Mouse (Mus musculus): ENCODE results near the gene Gtf2i. TPM values are rescaled to one million over a fixed set of nuclear protein-coding genes. Genes with fewer than 3 reads are reported as not detected.
"Not testable (repeated sequence)": the region's sequence is repeated elsewhere in the genome, so short reads cannot be mapped to it uniquely, and the experiment has no call there.

The Gtf2i gene
- polyA plus RNA-seq, 1 experiment from 2014 or later = 132 TPM

- 46% methylated on average over 2 of the region's 2 CpGs for WGBS
- not testable (repeated sequence) for ATAC-seq (ENCODE audit: insufficient number of reproducible peaks, insufficient read depth, low FRiP score, low read depth); H3K27me3 ChIP-seq (ENCODE audit: control insufficient read depth, insufficient read depth, low read length)
Measured at GRCm38 (mm10) chr5:134337012-134337411, 22.5 kb upstream of the Gtf2i start.

GRCm38 (mm10) chr5:134332743-134333142 lies 18.2 kb upstream of the Gtf2i start:
- 74% methylated on average over 8 of the region's 8 CpGs for WGBS
- no peak overlapping the region for H3K9ac ChIP-seq (ENCODE audit: low read length)
- ATAC-seq (ENCODE audit: insufficient number of reproducible peaks, insufficient read depth, low FRiP score, low read depth) = no peak

More at GRCm38 (mm10) chr5:134337012-134337411, 22.5 kb upstream of the Gtf2i start:
- not testable (repeated sequence) for H3K9ac ChIP-seq (ENCODE audit: low read length); H3K4me2 ChIP-seq (ENCODE audit: low read length); H3K9me3 ChIP-seq (ENCODE audit: control insufficient read depth, low read length); H3K27ac ChIP-seq (replicated peaks in 1 of 2; ENCODE audit: control insufficient read depth in 1 of 2, insufficient read depth in 1 of 2, low read depth in 2 of 2, low read length in 2 of 2); H3K36me3 ChIP-seq (ENCODE audit: control insufficient read depth, insufficient read depth, low read length); H3K4me3 ChIP-seq (ENCODE audit: control insufficient read depth in 1 of 2, insufficient read depth in 1 of 2, low read depth in 1 of 2, low read length in 2 of 2); H3K4me1 ChIP-seq (ENCODE audit: control insufficient read depth in 2 of 2, insufficient read depth in 2 of 2, low read length in 2 of 2)

GRCm38 (mm10) chr5:134330082-134330481 lies 15.5 kb upstream of the Gtf2i start:
- H3K4me2 ChIP-seq (ENCODE audit: low read length) = no peak overlapping the region
- WGBS = 91% methylated on average over 2 of the region's 2 CpGs
- no peak for ATAC-seq (ENCODE audit: insufficient number of reproducible peaks, insufficient read depth, low FRiP score, low read depth)
- no peak overlapping the region for H3K9ac ChIP-seq (ENCODE audit: low read length)
- no peaks in the 10 kb centered on the region for H3K27me3 ChIP-seq (ENCODE audit: control insufficient read depth, insufficient read depth, low read length)
- no peaks in the 10 kb centered on the region for H3K9me3 ChIP-seq (ENCODE audit: control insufficient read depth, low read length)
- no peaks in the 10 kb centered on the region for H3K36me3 ChIP-seq (ENCODE audit: control insufficient read depth, insufficient read depth, low read length)
- peaks cover 5 to 8% of the 10 kb centered on the region in 2 experiments; a peak in 3 of 4 replicates for H3K4me1 ChIP-seq (ENCODE audit: control insufficient read depth in 2 of 2, insufficient read depth in 2 of 2, low read length in 2 of 2)
- no peak overlapping the region for H3K27ac ChIP-seq (replicated peaks in 1 of 2; ENCODE audit: control insufficient read depth in 1 of 2, insufficient read depth in 1 of 2, low read depth in 2 of 2, low read length in 2 of 2)
- no peak overlapping the region for H3K4me3 ChIP-seq (ENCODE audit: control insufficient read depth in 1 of 2, insufficient read depth in 1 of 2, low read depth in 1 of 2, low read length in 2 of 2)

More at GRCm38 (mm10) chr5:134332743-134333142, 18.2 kb upstream of the Gtf2i start:
- Histone ChIP-seq H3K4me3 (ENCODE audit: control insufficient read depth in 1 of 2, insufficient read depth in 1 of 2, low read depth in 1 of 2, low read length in 2 of 2) (no peak overlapping the region), H3K27ac (replicated peaks in 1 of 2; ENCODE audit: control insufficient read depth in 1 of 2, insufficient read depth in 1 of 2, low read depth in 2 of 2, low read length in 2 of 2) (no peak overlapping the region), H3K27me3 (ENCODE audit: control insufficient read depth, insufficient read depth, low read length) (no peaks in the 10 kb centered on the region), H3K4me1 (ENCODE audit: control insufficient read depth in 2 of 2, insufficient read depth in 2 of 2, low read length in 2 of 2) (no peaks in the 10 kb centered on the region), H3K36me3 (ENCODE audit: control insufficient read depth, insufficient read depth, low read length) (no peaks in the 10 kb centered on the region), H3K4me2 (ENCODE audit: low read length) (no peak overlapping the region), H3K9me3 (ENCODE audit: control insufficient read depth, low read length) (no peaks in the 10 kb centered on the region)

- H3K4me1 ChIP-seq (ENCODE audit: control insufficient read depth in 2 of 2, insufficient read depth in 2 of 2, low read length in 2 of 2) = peaks cover 5 to 8% of the 10 kb centered on the region in 2 experiments; a peak in 3 of 4 replicates
- H3K4me3 ChIP-seq (ENCODE audit: control insufficient read depth in 1 of 2, insufficient read depth in 1 of 2, low read depth in 1 of 2, low read length in 2 of 2) = no peak overlapping the region
- H3K27ac ChIP-seq (replicated peaks in 1 of 2; ENCODE audit: control insufficient read depth in 1 of 2, insufficient read depth in 1 of 2, low read depth in 2 of 2, low read length in 2 of 2) = no peak overlapping the region
- no peaks in the 10 kb centered on the region for H3K27me3 ChIP-seq (ENCODE audit: control insufficient read depth, insufficient read depth, low read length)
- no peak overlapping the region for H3K4me2 ChIP-seq (ENCODE audit: low read length)
- WGBS = 61% methylated on average over 4 of the region's 4 CpGs
- no peaks in the 10 kb centered on the region for H3K36me3 ChIP-seq (ENCODE audit: control insufficient read depth, insufficient read depth, low read length)
- H3K9me3 ChIP-seq (ENCODE audit: control insufficient read depth, low read length) = no peaks in the 10 kb centered on the region
- no peak for ATAC-seq (ENCODE audit: insufficient number of reproducible peaks, insufficient read depth, low FRiP score, low read depth)
- no peak overlapping the region for H3K9ac ChIP-seq (ENCODE audit: low read length)
Measured at GRCm38 (mm10) chr5:134329311-134329710, 14.8 kb upstream of the Gtf2i start.

- WGBS = 50% methylated on average over 6 of the region's 6 CpGs
- no peak for ATAC-seq (ENCODE audit: insufficient number of reproducible peaks, insufficient read depth, low FRiP score, low read depth)
- H3K4me1 ChIP-seq (ENCODE audit: control insufficient read depth in 2 of 2, insufficient read depth in 2 of 2, low read length in 2 of 2) = peaks cover 5 to 13% of the 10 kb centered on the region in 2 experiments
- no peak overlapping the region for H3K9ac ChIP-seq (ENCODE audit: low read length)
- no peak overlapping the region for H3K27ac ChIP-seq (replicated peaks in 1 of 2; ENCODE audit: control insufficient read depth in 1 of 2, insufficient read depth in 1 of 2, low read depth in 2 of 2, low read length in 2 of 2)
- H3K36me3 ChIP-seq (ENCODE audit: control insufficient read depth, insufficient read depth, low read length) = no peaks in the 10 kb centered on the region
- H3K27me3 ChIP-seq (ENCODE audit: control insufficient read depth, insufficient read depth, low read length) = no peaks in the 10 kb centered on the region
- no peak overlapping the region for H3K4me2 ChIP-seq (ENCODE audit: low read length)
- no peaks in the 10 kb centered on the region for H3K9me3 ChIP-seq (ENCODE audit: control insufficient read depth, low read length)
- no peak overlapping the region for H3K4me3 ChIP-seq (ENCODE audit: control insufficient read depth in 1 of 2, insufficient read depth in 1 of 2, low read depth in 1 of 2, low read length in 2 of 2)
Measured at GRCm38 (mm10) chr5:134328482-134329001, 14.0 kb upstream of the Gtf2i start.

GRCm38 (mm10) chr5:134325856-134326566 lies 11.5 kb upstream of the Gtf2i start:
- H3K27me3 ChIP-seq (ENCODE audit: control insufficient read depth, insufficient read depth, low read length) = no peaks in the 10 kb centered on the region
- no peak overlapping the region for H3K4me2 ChIP-seq (ENCODE audit: low read length)
- H3K4me3 ChIP-seq (ENCODE audit: control insufficient read depth in 1 of 2, insufficient read depth in 1 of 2, low read depth in 1 of 2, low read length in 2 of 2) = no peak overlapping the region
- ATAC-seq (ENCODE audit: insufficient number of reproducible peaks, insufficient read depth, low FRiP score, low read depth) = no peak
- H3K4me1 ChIP-seq (ENCODE audit: control insufficient read depth in 2 of 2, insufficient read depth in 2 of 2, low read length in 2 of 2) = peaks cover 5 to 13% of the 10 kb centered on the region in 2 experiments
- WGBS = 39% methylated on average over 13 of the region's 13 CpGs
- H3K36me3 ChIP-seq (ENCODE audit: control insufficient read depth, insufficient read depth, low read length) = no peaks in the 10 kb centered on the region
- no peaks in the 10 kb centered on the region for H3K9me3 ChIP-seq (ENCODE audit: control insufficient read depth, low read length)
- H3K9ac ChIP-seq (ENCODE audit: low read length) = peak overlapping the region; percentile 16; the same call in 1 of the 2 replicates
- peak overlapping the region; percentile 24 to 34; a peak in 2 of 4 replicates for H3K27ac ChIP-seq (replicated peaks in 1 of 2; ENCODE audit: control insufficient read depth in 1 of 2, insufficient read depth in 1 of 2, low read depth in 2 of 2, low read length in 2 of 2)

GRCm38 (mm10) chr5:134323869-134324268 lies 9.3 kb upstream of the Gtf2i start:
- Histone ChIP-seq H3K9me3 (ENCODE audit: control insufficient read depth, low read length) (no peaks in the 10 kb centered on the region), H3K27me3 (ENCODE audit: control insufficient read depth, insufficient read depth, low read length) (no peaks in the 10 kb centered on the region), H3K9ac (ENCODE audit: low read length) (no peak overlapping the region; the same call in 1 of the 2 replicates), H3K4me1 (ENCODE audit: control insufficient read depth in 2 of 2, insufficient read depth in 2 of 2, low read length in 2 of 2) (peaks cover 5 to 14% of the 10 kb centered on the region in 2 experiments), H3K4me3 (ENCODE audit: control insufficient read depth in 1 of 2, insufficient read depth in 1 of 2, low read depth in 1 of 2, low read length in 2 of 2) (no peak overlapping the region), H3K4me2 (ENCODE audit: low read length) (no peak overlapping the region), H3K27ac (replicated peaks in 1 of 2; ENCODE audit: control insufficient read depth in 1 of 2, insufficient read depth in 1 of 2, low read depth in 2 of 2, low read length in 2 of 2) (peak overlapping the region in 1 of 2 experiments; percentile 37; a peak in 1 of 4 replicates), H3K36me3 (ENCODE audit: control insufficient read depth, insufficient read depth, low read length) (no peaks in the 10 kb centered on the region)
- 28% methylated on average over 2 of the region's 2 CpGs for WGBS
- ATAC-seq (ENCODE audit: insufficient number of reproducible peaks, insufficient read depth, low FRiP score, low read depth) = no peak
